Mouse (Mus musculus) gastrocnemius, postnatal 14 days (tissue): ENCODE data around the gene Rps17. TPM values are rescaled to one million over a fixed set of nuclear protein-coding genes. Genes with fewer than 3 reads are reported as not detected.

Experiments used
- DNase-seq: peaks from one replicate; pipeline ENCODE4 v3.0.0; 2021; ENCODE audit warnings: mixed read lengths
- intact Hi-C: fragments of 180-260 bp; cut with DNase I; formaldehyde crosslinking; loops from one replicate; pipeline ENCODE4 v1.15.1; 2025; ENCODE audit warnings: low total_unique reads
- long read RNA-seq, 2 experiments: library from polyadenylated mRNA; stranded (forward); transcript quantifications; one replicate each; pipeline ENCODE4 v2.0.0; 2021
- total RNA-seq, 2 experiments: library from RNA; stranded (reverse); gene quantifications; 2 replicates each; pipeline ENCODE4 v1.2.3; 2021

The Rps17 gene
- total RNA-seq: 1,000 to 10,000 TPM in 1 of 2 experiments, 100 to 1,000 TPM in 1; 890 to 1,010 TPM
- long read RNA-seq, experiment 1, transcript Rps17-201 (5 exons, 494 nt): major isoform, 209 of 232 reads
- long read RNA-seq, experiment 1, transcript Rps17-203 (4 exons, 660 nt): minor isoform, 22 of 232 reads
- long read RNA-seq, experiment 1, partial matches to known transcripts: 0 of 232 reads
- long read RNA-seq, experiment 1, other reads (novel, unspliced or antisense): 0 of 232 reads
- long read RNA-seq, experiment 2, transcript Rps17-203 (4 exons, 660 nt): minor isoform, 42 of 296 reads
- long read RNA-seq, experiment 2, transcript Rps17-201 (5 exons, 494 nt): major isoform, 252 of 296 reads
- long read RNA-seq, experiment 2, partial matches to known transcripts: 1 of 296 reads
- long read RNA-seq, experiment 2, other reads (novel, unspliced or antisense): 1 of 296 reads

DNA sequence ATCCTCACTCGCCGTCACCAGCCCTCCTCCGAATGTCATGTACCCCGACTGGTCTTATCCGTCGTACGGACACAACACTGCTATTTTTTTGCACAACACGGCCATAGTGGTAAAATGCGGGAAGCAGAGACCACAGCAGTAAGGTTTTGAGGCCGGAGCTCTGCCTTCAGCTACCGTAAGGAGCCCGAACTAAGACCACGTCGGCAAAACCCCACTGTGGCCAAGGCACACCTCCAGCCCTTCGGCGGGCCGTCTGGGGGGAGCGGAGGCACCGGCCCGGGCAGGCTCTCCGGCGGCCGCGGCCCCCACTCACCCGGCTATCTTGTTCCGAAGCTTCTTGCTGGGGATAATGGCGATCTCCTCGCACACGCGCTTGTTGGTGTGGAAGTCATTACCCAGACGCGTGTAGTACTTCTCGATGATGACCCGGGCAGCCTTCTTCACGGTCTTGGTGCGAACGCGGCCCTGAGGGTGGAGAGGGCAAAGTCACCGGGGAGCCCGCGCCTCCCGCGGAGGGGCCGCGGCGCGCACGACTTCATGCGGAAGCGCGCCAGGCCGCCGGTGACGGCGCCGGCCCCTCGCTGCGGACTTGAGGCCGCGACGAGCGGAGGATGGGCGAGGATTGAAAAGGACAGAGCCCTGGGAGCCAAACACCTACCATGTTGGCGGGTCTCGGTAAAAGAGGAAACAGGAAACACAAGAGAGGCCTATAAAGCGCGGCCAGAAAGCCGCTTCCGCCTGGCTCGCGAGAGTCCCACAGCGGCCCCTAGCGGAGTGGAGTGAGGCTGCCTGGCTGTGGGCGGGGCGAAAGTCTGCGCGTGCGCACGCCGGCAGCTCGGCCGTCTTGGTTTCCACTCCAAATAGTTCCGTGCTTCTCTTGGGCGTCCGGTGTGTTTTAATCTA lies at the start of gene Rps17:
TSS of gene Rps17 (minus strand) at position 711 of the 903 bp plus-strand sequence.
- peak; percentile 94 for DNase-seq
- intact Hi-C loops: no loop called here

DNA sequence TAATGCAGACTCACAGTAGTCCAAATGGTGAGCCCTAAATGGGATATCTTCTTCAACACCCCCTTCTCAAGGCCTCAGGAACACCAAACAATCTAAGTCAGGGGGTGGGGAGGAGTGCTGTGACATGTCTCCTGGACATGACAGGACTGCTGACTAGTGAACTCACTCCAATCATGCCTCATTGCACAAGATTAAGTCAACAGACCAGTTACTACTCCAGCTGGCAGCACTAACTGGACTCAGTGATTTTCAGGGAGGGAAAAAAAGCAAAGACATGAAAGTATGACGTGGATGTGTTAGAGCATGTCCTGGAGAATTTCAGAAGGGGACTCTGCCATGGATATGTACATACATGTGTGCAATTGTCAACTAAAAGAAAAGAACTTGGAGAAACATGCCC lies 34.3 kb upstream of the Rps17 start:
- intact Hi-C loops: no loop called here
- DNase-seq: no peak

DNA sequence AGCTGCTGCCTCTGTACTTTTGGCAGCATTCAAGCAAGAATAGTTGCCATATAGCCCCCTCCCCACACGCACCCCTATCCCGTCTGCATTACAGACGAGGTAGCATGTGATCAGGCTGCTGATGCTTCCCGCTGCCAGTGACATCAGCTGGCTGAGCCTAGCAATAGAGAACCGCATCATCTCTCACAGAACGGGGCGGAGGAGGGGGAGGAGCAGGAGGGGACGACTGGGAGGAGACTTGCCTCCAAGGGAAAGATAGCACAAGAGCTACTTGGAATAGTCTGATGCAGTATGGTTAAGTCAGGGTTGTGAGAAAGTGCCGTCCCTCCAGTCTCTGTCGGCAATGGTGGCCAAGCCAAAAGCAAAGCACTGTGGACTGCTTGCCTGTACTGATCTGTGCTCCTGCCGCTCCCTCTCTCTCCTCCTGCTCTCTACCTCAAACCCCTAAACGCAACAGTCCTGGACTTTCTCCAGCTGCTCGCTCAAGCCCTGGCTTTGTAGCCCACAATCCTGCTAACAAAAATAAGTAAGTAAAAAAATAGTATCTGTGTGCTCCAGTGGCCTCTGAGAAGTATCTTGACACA lies 27.4 kb upstream of the Rps17 start:
- intact Hi-C loops: no loop called here
- peak; percentile 49 for DNase-seq

DNA sequence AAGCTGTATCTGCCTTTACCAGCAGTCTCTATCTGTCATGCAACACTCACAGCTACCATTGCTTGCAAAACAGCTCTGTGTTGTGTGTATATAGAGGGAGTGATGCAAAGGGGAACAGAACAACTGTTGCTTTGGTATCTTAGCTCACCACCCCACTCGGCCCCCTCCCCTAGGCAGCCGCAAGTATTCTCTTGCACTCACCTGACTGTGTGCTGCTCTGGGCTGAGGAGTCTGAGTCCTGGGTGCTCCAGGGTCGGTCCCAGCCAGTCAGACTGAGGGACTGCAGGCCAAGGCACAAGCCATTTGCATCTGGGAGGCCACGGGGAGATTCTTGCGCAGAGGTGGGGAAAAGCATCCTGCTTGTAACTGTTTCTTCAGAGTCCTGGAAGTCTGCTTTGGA lies 26.8 kb upstream of the Rps17 start:
- DNase-seq: no peak
- intact Hi-C loops: no loop called here

DNA sequence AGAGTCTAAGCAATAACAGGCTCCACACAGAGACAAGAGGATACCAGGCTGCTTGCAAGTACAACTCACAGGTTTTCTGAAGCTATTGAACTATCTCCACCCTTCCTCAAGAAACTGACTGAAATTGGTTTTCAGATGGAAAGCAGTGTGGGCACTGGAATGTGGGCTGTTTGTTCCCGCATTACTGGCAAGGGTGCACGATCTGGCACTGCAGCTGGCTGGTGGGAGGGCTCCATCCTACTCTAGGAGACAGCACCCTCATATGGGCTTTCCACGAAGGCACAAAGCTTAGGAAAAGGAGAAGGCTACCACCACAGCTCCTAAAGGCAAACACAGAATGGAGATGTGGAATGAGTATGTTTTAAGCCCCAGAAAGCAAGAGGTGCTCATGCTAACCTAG lies 24.7 kb upstream of the Rps17 start:
- intact Hi-C loops: no loop called here
- no peak for DNase-seq

DNA sequence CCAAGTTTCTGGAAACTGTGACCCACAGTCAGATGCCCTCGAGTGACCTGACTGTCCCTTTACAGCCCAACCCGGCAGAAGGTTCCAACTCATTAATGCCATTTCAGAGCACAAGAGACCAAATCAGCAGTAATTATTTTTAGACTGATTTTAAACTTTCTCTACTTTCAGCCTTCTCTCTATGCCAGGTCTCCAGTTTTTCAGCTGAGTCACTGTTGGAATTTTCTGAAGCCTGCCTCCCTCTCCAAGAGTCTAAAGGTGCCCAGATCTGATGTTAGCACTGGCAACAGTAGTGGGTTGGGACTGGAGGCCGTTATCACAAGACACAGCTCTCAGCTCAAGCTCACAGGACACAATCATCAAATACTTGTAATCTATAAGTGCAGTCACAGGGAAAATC lies 22.9 kb upstream of the Rps17 start:
- DNase-seq: no peak
- intact Hi-C loops: no loop called here

DNA sequence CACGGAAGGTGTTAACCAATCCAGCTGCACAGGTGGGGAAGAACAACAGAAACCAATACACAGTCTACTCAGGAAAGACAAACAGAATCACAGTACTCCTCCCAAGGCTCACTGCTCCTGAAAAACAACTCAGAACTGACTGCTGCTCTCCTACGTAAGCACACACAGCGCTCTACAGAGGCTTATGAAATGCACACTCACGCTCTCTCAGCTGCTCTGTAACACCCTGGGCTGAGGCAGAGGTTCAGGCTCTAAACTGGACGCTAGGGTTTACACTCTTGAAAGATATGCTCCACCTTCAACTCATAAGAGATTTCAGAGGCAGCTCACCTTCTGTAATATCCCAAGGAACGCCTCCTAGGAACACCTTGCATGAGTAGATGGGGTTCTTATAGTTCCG lies 11.9 kb upstream of the Rps17 start:
- intact Hi-C loops: no loop called here
- no peak for DNase-seq

DNA sequence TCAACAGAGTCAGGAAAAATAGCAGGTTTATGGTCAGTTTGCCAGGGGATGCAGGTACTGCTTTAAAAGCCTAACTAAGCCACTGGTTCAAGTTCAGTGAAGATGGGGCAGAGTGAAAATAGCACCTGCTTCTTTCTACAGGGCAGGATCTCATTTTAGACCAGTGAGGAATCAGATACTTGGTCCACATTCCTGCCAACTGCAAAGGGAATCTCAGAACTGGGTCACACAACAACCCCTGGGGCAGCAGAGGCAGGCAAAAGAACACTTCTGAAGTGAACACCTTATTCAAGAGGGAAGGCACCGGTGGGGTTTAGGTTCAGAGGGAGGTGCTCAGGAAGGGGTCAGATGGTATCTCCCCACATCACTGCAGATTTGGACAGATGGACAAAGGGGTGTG lies 11.3 kb upstream of the Rps17 start:
- intact Hi-C loops: no loop called here
- no peak for DNase-seq

DNA sequence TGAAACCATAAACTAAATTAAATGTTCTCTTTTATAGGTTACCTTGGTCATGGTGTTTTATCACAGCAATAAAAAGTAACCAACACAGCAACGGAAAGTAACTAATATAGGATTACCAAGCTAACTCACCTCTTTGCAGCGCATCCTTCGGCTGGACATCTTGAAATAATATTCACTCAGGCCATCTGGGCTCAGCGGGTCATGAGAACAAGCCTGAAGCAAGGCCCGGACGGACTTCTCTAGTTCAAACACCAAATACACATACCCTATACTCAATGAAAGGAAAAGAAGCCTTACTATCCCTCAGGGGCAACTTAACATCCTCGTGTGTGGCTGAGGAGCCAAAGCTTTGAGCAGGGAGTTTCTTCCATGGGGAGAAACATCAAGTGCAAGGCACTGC lies 10.7 kb upstream of the Rps17 start:
- DNase-seq: no peak
- intact Hi-C loops: no loop called here

DNA sequence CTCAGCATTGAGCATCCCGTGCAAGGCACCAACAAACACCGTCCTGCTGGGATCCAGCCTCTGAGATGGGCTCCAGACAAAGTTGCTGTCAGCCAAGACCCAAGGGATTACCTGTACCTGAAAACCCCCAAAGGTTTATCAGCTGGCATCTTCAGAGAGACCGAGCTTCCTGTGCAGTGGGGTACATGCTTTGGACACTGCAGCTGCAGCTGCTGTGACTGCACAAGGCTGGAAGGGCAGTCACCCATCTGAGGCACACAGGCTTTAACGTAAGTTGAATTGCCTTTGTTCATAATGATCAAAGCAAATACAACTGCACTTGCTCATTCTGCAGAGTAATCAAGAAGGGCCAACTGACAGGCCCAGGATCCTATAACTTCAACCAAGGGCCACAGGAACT lies 6.8 kb upstream of the Rps17 start:
- no peak for DNase-seq
- intact Hi-C loops: no loop called here

DNA sequence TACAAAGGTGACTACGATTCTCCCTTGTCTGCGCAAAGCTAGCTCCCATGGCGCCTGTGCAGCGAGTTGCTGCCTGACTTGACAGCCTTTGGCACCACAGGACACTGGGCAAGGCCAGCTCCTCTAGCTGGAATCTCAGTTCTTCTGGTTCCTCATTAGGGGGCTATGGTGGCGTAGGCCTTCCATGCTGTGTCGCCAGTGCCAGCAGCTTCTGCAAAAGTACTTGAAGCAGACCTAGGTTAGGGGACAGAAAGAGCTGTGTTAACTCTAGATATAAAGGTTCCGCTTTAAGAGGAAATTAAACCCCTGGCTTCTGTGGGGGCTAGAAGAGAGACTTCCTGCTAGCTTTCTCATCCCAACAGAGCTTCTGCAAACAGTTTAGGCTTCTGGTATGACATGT lies 3.2 kb upstream of the Rps17 start:
- no peak for DNase-seq
- intact Hi-C loops: no loop called here

DNA sequence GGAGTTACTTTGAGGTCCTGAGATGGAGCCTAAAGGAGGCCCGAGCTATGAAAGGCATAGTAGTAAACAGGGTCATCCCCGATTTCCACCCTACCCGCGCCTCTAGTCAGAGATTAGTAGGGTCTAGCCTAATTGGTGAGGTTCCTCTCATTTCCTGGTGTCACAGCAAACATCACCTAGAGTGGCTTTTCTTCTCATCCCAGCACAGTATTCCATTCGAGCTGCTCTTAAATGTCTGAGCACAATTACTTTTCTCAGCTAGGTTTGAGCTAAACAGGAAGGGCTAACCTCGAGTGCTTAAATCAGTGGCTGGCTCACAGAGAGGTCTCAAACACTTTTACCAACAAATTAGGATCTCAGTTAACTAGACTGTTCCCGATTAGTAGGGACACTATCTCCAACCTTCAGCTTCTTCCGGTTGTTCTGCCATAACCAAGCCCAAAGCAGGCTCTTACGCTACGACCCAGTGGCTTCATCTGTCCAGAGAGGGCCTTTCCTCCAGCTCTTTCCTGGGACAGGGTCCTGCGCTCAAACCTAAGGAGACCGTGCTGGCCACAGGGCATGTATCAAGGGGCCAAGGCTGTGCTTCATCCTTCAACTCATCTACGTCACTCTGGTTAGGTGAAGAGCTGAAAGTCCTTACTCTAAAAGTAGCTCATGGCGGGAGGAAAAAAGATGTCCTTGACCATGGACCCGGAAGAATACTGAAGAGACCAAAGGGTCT lies 555 bp upstream of the Rps17 start:
- no peak for DNase-seq
- intact Hi-C loops: no loop called here

DNA sequence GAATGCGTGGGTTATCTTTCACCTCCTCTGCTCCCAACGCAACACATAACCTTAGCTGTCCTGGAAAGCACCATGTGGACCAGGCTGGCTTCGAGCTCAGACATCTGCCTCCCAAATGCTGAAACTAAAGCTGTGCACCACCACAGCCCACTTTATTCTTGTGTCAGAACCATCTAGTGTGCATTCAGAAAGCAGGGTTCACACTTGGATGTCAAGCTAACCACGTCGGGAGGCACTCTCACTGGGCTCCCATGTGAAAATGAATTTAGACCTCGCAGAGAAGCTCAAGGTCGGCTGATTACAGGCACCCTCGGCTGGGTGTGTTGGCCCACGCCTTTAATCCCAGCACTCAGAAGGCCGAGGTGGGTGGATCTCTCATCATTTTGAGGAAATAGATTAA lies 1.2 kb downstream of the Rps17 start:
- DNase-seq: no peak
- intact Hi-C loops: no loop called here

DNA sequence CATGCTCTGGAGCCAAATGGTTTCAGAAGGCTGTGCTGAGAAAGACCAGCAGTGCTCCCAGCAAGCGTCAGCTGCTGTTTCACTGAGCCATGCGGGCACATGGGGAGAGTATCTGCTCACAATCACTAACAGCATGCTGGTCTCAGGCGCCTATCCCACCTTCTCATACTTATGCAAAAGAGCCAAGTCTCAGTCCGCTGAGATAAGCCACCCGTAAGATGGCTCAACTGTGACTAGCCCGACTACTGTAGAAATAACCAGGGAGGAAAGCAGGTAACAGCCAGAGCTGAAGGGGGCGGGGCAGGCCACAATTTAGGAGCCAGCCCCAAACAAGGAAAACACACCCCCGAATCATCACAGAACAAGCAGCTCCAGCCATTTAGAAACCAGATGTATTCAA lies 1.7 kb downstream of the Rps17 start:
- intact Hi-C loops: no loop called here
- no peak for DNase-seq

DNA sequence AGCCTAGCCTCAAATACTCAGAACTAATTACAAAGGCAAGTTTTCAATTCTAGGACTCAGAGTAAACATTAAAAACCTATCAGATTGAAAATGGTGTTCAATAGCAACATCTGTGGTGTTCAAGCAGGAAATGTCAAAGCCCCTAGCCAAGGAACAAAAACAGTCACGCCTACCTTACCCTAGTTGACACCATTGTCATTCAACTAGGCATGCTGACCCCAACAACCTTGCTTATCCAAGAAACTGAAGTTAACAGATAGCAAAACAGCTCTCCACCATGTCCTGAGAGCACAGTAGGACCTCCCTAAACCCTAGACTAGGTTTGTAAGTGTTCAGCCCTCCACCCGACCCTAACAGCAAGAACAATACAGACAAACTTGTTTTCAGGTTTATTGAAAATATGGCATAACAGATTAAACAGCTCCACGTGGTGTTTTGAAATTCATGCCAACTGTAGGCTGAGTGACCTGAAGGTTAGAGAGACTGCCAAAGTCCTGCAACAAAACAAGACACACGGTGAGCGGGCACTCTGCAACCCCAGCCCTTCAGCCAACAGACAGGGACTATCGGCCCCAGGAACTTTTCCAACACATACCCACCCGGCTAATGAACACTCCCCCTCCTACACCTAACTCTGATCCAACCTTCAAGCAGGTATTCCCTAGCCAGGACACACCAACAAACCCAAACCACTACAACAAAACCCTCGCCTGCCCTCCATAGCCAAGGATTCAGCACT lies 2.5 kb downstream of the Rps17 start:
- no peak for DNase-seq
- intact Hi-C loops: no loop called here

DNA sequence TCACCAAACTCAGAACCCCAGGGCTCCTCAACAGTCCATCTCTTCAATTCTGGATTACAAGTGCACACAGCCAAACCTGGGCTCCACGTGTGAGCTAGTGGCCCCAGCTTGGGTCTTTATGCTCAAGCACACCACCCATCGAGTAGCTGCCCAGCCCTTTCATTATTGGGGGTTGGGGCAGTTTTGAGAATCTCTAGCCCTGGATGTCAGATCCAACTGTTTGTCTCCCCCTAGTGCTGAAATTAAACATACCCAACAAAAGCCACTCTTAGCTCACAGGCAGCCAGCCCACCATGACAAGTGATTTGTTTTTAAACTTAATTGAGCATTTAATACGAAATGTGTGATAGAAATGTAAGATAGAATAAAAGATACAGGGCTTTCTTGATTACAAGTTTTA lies 3.5 kb downstream of the Rps17 start:
- intact Hi-C loops: no loop called here
- no peak for DNase-seq

DNA sequence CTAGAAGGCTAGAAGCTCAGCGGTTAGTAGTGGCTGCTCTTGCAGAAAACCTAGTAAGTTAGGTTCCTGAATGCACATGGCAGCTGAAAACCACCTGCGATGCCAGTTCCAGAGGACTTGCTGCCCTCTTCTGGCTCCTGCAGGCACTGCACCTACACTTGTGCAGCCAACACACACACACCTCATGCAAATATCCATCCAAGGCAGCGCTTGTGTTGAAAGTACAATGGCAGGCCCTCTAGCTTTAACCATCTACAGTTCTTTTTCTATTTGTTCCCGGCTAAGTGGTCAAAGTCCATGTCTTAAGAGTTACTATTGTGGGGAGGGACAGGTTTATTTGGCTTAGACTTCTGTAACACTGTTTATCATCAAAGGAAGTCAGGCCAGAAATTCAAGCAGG lies 5.3 kb downstream of the Rps17 start:
- intact Hi-C loops: loop anchor here (5.0 to 10.0 kb wide), 2 partner anchors 132 to 455 kb away; no protein-coding TSS in a partner anchor
- DNase-seq: peak; percentile 42

DNA sequence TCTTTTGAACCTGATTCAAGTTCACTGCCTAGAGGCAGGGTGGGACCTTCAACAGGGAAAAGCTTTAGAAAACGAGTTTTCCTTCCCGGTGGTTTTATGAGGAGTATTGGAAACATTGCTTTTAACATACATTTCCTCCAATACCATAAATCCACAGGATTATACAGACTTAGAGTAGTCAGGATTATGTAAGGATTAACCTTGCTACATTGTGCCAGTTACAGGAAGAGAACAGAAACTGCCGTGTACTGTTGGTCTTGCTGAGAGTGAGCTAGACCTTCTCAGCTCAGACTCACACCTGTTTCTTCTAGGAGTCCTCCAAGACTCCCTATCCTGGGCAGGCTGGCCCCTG lies 6.6 kb downstream of the Rps17 start:
- intact Hi-C loops: loop anchor here (5.0 to 10.0 kb wide), 2 partner anchors 131 to 454 kb away; no protein-coding TSS in a partner anchor
- DNase-seq: no peak
